Mouse (Mus musculus): ENCODE data around the gene Prickle2. TPM values are rescaled to one million over a fixed set of nuclear protein-coding genes. Genes with fewer than 3 reads are reported as not detected.

The Prickle2 gene
- polyA plus RNA-seq, 1 experiment from 2014 or later = 0.35 TPM

DNA sequence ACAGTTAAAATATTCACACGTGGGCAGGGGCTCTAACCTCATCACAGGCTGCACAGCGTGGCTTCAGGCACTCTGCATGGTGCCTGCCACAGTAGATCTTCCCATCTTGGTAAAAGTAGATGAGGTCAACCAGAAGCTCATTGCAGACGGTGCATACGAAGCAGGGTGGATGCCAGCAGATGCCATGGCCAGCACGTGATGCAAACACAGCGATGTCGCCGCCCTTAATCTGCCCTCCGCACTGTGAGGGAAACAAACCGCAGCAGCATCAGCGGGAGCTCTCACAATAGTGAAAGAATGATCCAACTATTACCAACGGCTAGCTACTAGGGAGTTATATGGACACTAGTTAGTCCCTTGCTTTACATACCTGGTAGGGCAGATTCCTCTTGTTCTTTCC, 285.8 kb downstream of the Prickle2 start:
- ATAC-seq (ENCODE audit: low read depth) = no peak
- Histone ChIP-seq H3K9ac (ENCODE audit: low read depth, low read length) (no peak overlapping the region), H3K9me3 (replicated peaks; ENCODE audit: control insufficient read depth, low read length) (no peaks in the 10 kb centered on the region), H3K27me3 (ENCODE audit: control insufficient read depth, insufficient read depth, low read depth, low read length) (no peaks in the 10 kb centered on the region), H3K4me2 (ENCODE audit: low read depth, low read length) (no peak overlapping the region), H3K4me3 (ENCODE audit: low read depth, low read length) (no peak overlapping the region), H3K27ac (ENCODE audit: low read length) (no peak overlapping the region), H3K36me3 (ENCODE audit: control insufficient read depth, insufficient read depth) (no peaks in the 10 kb centered on the region), H3K4me1 (ENCODE audit: control insufficient read depth, low read depth, low read length) (no peaks in the 10 kb centered on the region)
- 73% methylated on average over 12 of the region's 12 CpGs for WGBS (ENCODE audit: insufficient replicate concordance)

GRCm38 (mm10) chr6:92415405-92415755, 290.6 kb downstream of the Prickle2 start:
- no peak overlapping the region for H3K4me3 ChIP-seq (ENCODE audit: low read depth, low read length)
- H3K36me3 ChIP-seq (ENCODE audit: control insufficient read depth, insufficient read depth) = no peaks in the 10 kb centered on the region
- no peaks in the 10 kb centered on the region for H3K4me1 ChIP-seq (ENCODE audit: control insufficient read depth, low read depth, low read length)
- H3K27ac ChIP-seq (ENCODE audit: low read length) = no peak overlapping the region
- H3K9ac ChIP-seq (ENCODE audit: low read depth, low read length) = no peak overlapping the region
- no peak for ATAC-seq (ENCODE audit: low read depth)
- no peaks in the 10 kb centered on the region for H3K27me3 ChIP-seq (ENCODE audit: control insufficient read depth, insufficient read depth, low read depth, low read length)
- WGBS (ENCODE audit: insufficient replicate concordance) = 75% methylated on average over 7 of the region's 7 CpGs
- no peak overlapping the region for H3K4me2 ChIP-seq (ENCODE audit: low read depth, low read length)
- no peaks in the 10 kb centered on the region for H3K9me3 ChIP-seq (replicated peaks; ENCODE audit: control insufficient read depth, low read length)

DNA sequence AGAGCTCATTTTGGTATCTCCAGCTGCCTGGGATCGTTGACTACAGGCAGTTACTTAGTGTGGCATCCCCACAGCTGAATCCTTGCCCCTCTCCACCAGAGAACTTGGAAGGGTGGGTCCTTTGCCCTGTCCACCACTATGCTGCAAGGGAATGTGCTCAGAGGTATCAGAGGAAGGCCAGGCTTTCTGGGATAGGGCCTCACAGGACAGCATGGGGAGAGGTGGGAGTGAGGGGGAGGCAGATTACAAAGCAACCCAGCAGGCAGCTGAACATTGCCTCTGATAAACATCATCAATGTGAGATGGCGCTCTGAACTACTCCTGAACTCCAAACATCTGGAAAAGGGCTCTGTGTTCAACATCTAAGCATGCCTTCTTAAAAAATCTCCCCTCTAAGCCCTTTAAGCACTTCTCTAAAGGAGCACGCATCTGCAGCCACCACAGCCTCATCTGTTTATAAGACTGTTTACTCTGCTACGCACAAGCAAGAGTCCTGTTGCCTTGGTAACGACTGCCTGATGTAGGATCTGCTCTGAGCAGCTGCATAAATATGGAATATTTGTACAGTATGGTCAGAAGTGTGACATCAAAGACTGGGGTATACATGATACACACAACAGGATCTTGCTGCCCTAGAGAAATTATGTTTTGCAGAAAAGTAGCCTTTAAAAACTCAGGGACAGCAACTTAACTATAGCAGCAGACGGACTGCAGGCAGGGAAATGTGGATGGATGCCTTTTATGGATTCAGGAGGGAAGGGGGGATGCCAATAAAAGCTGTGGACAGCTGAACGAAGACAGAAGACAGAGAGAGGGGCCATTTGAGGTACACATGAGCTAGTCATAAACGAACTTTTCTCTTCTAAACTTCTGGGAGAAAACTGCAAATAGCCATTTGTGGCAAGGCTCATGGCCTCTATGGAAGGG, 291.2 kb downstream of the Prickle2 start:
- no peak for ATAC-seq (ENCODE audit: low read depth)
- no peaks in the 10 kb centered on the region for H3K36me3 ChIP-seq (ENCODE audit: control insufficient read depth, insufficient read depth)
- H3K27ac ChIP-seq (ENCODE audit: low read length) = no peak overlapping the region
- no peak overlapping the region for H3K9ac ChIP-seq (ENCODE audit: low read depth, low read length)
- H3K4me3 ChIP-seq (ENCODE audit: low read depth, low read length) = no peak overlapping the region
- H3K4me2 ChIP-seq (ENCODE audit: low read depth, low read length) = no peak overlapping the region
- no peaks in the 10 kb centered on the region for H3K9me3 ChIP-seq (replicated peaks; ENCODE audit: control insufficient read depth, low read length)
- WGBS (ENCODE audit: insufficient replicate concordance) = 41% methylated on average over 8 of the region's 8 CpGs
- no peaks in the 10 kb centered on the region for H3K27me3 ChIP-seq (ENCODE audit: control insufficient read depth, insufficient read depth, low read depth, low read length)
- no peaks in the 10 kb centered on the region for H3K4me1 ChIP-seq (ENCODE audit: control insufficient read depth, low read depth, low read length)

DNA sequence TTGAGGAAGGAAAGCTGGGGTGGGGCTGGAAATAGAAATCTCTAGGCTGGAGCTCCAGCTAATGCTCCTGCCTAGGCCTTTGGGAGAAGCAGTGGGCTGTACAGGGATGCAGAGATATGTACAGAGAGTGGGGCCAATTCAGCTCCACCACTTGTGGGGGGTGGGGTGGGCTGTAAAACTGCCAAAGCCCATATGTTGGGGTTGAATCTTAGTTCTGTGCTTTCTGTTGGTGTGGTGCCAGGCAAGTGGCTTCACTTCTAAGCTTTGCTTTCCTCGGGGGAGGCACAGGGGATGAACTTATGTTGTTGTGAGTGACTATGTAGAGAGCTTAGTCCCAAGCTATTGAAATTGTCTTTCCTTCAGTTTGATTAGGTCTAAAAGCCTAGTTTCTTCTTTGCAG, 292.0 kb downstream of the Prickle2 start:
- H3K27ac ChIP-seq (ENCODE audit: low read length) = no peak overlapping the region
- no peaks in the 10 kb centered on the region for H3K27me3 ChIP-seq (ENCODE audit: control insufficient read depth, insufficient read depth, low read depth, low read length)
- no peaks in the 10 kb centered on the region for H3K9me3 ChIP-seq (replicated peaks; ENCODE audit: control insufficient read depth, low read length)
- H3K4me1 ChIP-seq (ENCODE audit: control insufficient read depth, low read depth, low read length) = no peaks in the 10 kb centered on the region
- 38% methylated on average over 1 of the region's 1 CpGs for WGBS (ENCODE audit: insufficient replicate concordance)
- no peak overlapping the region for H3K4me2 ChIP-seq (ENCODE audit: low read depth, low read length)
- ATAC-seq (ENCODE audit: low read depth) = no peak
- no peak overlapping the region for H3K4me3 ChIP-seq (ENCODE audit: low read depth, low read length)
- no peaks in the 10 kb centered on the region for H3K36me3 ChIP-seq (ENCODE audit: control insufficient read depth, insufficient read depth)
- no peak overlapping the region for H3K9ac ChIP-seq (ENCODE audit: low read depth, low read length)

- 75% methylated on average over 3 of the region's 3 CpGs for WGBS (ENCODE audit: insufficient replicate concordance)
These were observed 296.2 kb downstream of the Prickle2 start for GRCm38 (mm10) chr6:92409788-92410187.

GRCm38 (mm10) chr6:92407259-92407658, 298.7 kb downstream of the Prickle2 start:
- Histone ChIP-seq H3K9me3 (replicated peaks; ENCODE audit: control insufficient read depth, low read length) (no peaks in the 10 kb centered on the region), H3K27ac (ENCODE audit: low read length) (no peak overlapping the region), H3K4me2 (ENCODE audit: low read depth, low read length) (no peak overlapping the region), H3K9ac (ENCODE audit: low read depth, low read length) (no peak overlapping the region), H3K36me3 (ENCODE audit: control insufficient read depth, insufficient read depth) (no peaks in the 10 kb centered on the region), H3K4me1 (ENCODE audit: control insufficient read depth, low read depth, low read length) (no peaks in the 10 kb centered on the region), H3K4me3 (ENCODE audit: low read depth, low read length) (no peak overlapping the region), H3K27me3 (ENCODE audit: control insufficient read depth, insufficient read depth, low read depth, low read length) (no peaks in the 10 kb centered on the region)
- 57% methylated on average over 5 of the region's 5 CpGs for WGBS (ENCODE audit: insufficient replicate concordance)
- no peak for ATAC-seq (ENCODE audit: low read depth)

More at GRCm38 (mm10) chr6:92409788-92410187, 296.2 kb downstream of the Prickle2 start:
- H3K27ac ChIP-seq (ENCODE audit: low read length) = no peak overlapping the region
- no peak overlapping the region for H3K4me3 ChIP-seq (ENCODE audit: low read depth, low read length)
- no peaks in the 10 kb centered on the region for H3K4me1 ChIP-seq (ENCODE audit: control insufficient read depth, low read depth, low read length)
- no peaks in the 10 kb centered on the region for H3K36me3 ChIP-seq (ENCODE audit: control insufficient read depth, insufficient read depth)
- H3K9me3 ChIP-seq (replicated peaks; ENCODE audit: control insufficient read depth, low read length) = no peaks in the 10 kb centered on the region
- H3K4me2 ChIP-seq (ENCODE audit: low read depth, low read length) = no peak overlapping the region
- no peak overlapping the region for H3K9ac ChIP-seq (ENCODE audit: low read depth, low read length)
- H3K27me3 ChIP-seq (ENCODE audit: control insufficient read depth, insufficient read depth, low read depth, low read length) = no peaks in the 10 kb centered on the region
- ATAC-seq (ENCODE audit: low read depth) = no peak

DNA sequence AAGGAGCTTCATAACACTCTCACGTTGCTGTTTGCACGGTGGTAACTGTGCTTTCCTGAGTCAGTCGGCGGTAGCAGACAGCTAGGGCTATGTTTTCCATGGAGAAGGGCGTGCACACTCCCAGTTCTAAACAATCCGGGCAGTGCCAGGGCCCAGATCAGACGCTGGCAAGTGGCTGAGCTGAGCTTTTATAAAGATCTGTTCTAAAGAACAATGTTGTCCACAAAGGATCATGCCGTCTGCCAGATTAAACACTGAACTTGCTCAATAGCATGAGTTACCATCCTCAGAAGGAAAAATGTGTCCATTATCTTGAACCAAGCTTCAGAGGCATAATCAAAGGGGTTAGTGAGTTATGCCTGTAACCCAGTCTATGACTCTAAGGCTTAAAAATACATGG, 300.4 kb downstream of the Prickle2 start:
- Histone ChIP-seq H3K9ac (ENCODE audit: low read depth, low read length) (no peak overlapping the region), H3K4me3 (ENCODE audit: low read depth, low read length) (no peak overlapping the region), H3K4me2 (ENCODE audit: low read depth, low read length) (no peak overlapping the region), H3K4me1 (ENCODE audit: control insufficient read depth, low read depth, low read length) (no peaks in the 10 kb centered on the region), H3K27ac (ENCODE audit: low read length) (no peak overlapping the region), H3K36me3 (ENCODE audit: control insufficient read depth, insufficient read depth) (no peaks in the 10 kb centered on the region), H3K27me3 (ENCODE audit: control insufficient read depth, insufficient read depth, low read depth, low read length) (no peaks in the 10 kb centered on the region), H3K9me3 (replicated peaks; ENCODE audit: control insufficient read depth, low read length) (no peaks in the 10 kb centered on the region)
- 52% methylated on average over 8 of the region's 8 CpGs for WGBS (ENCODE audit: insufficient replicate concordance)
- ATAC-seq (ENCODE audit: low read depth) = no peak

DNA sequence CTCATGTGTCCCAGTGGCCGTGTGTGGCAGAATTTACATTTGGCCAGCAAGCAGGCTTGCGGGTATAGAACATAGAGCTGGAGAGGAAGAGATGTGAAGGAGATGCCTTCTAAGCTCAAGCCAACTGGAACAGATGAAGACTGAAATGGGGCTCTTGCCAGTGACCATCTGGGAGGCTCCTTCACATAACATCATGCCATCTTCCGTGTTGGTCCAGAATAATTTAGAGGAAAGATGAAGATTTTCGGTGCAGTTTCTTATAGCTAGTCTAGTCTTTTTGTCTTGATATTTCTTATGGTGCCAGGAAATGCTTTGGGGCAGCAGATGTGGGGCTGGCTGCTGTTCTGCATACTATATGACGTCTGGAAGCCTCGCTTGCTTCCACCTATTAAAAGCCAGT, 308.1 kb downstream of the Prickle2 start:
- H3K36me3 ChIP-seq (ENCODE audit: control insufficient read depth, insufficient read depth) = no peaks in the 10 kb centered on the region
- ATAC-seq (ENCODE audit: low read depth) = no peak
- no peak overlapping the region for H3K4me3 ChIP-seq (ENCODE audit: low read depth, low read length)
- no peaks in the 10 kb centered on the region for H3K27me3 ChIP-seq (ENCODE audit: control insufficient read depth, insufficient read depth, low read depth, low read length)
- H3K4me2 ChIP-seq (ENCODE audit: low read depth, low read length) = no peak overlapping the region
- no peak overlapping the region for H3K9ac ChIP-seq (ENCODE audit: low read depth, low read length)
- no peak overlapping the region for H3K27ac ChIP-seq (ENCODE audit: low read length)
- H3K9me3 ChIP-seq (replicated peaks; ENCODE audit: control insufficient read depth, low read length) = no peaks in the 10 kb centered on the region
- 59% methylated on average over 6 of the region's 6 CpGs for WGBS (ENCODE audit: insufficient replicate concordance)
- no peaks in the 10 kb centered on the region; the same call in 1 of the 2 replicates for H3K4me1 ChIP-seq (ENCODE audit: control insufficient read depth, low read depth, low read length)

DNA sequence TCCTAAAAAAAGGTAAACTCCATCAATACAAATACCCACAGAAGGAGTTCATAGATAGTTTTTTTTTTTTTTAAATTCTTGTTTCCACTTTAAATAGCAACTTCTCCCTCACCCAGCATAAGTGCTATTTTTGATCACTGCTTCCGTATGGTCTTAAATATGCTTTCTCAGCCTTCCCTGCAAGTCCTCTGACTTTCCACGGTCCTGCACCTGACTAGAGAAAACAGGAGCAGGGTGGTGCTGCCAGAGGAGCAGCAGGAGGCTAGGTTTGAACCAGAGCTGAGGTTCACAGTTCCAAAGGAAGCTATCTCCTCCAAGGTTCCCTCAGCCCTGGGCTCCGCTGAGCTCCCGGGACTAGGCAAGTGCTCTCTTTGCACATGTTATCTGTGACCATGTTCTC, 310.4 kb downstream of the Prickle2 start:
- Histone ChIP-seq H3K9ac (ENCODE audit: low read depth, low read length) (no peak overlapping the region), H3K4me2 (ENCODE audit: low read depth, low read length) (no peak overlapping the region), H3K27ac (ENCODE audit: low read length) (no peak overlapping the region), H3K4me3 (ENCODE audit: low read depth, low read length) (no peak overlapping the region), H3K9me3 (replicated peaks; ENCODE audit: control insufficient read depth, low read length) (no peaks in the 10 kb centered on the region), H3K36me3 (ENCODE audit: control insufficient read depth, insufficient read depth) (no peaks in the 10 kb centered on the region), H3K4me1 (ENCODE audit: control insufficient read depth, low read depth, low read length) (no peaks in the 10 kb centered on the region; the same call in 1 of the 2 replicates), H3K27me3 (ENCODE audit: control insufficient read depth, insufficient read depth, low read depth, low read length) (no peaks in the 10 kb centered on the region)
- no peak for ATAC-seq (ENCODE audit: low read depth)
- WGBS (ENCODE audit: insufficient replicate concordance) = 54% methylated on average over 4 of the region's 4 CpGs

Measured in liver, embryonic 16.5 days (tissue).